Mouse (Mus musculus) midbrain, embryonic 12.5 days (tissue): ENCODE results near the gene Gm5460. TPM values are rescaled to one million over a fixed set of nuclear protein-coding genes. Genes with fewer than 3 reads are reported as not detected.

ENCODE experiments used
- ATAC-seq: fragments of 200-750 bp; cut with Nextera tagmentation; 2 replicates; pipeline ENCODE4 v1.8.0; 2017; ENCODE audit warnings: low read depth, moderate TSS enrichment, moderate library complexity; ENCODE audit not compliant: low FRiP score
- H3K27ac ChIP-seq: fragments of 300-500 bp; sonication (generic); replicated peaks from 2 replicates; pipeline ENCODE4 v1.5.1; 2016; ENCODE audit warnings: mild to moderate bottlenecking
- H3K27me3 ChIP-seq: fragments of 300-500 bp; sonication (generic); 2 replicates; pipeline ENCODE4 v1.6.1; 2016; ENCODE audit warnings: mild to moderate bottlenecking
- H3K36me3 ChIP-seq: fragments of 300-500 bp; sonication (generic); 2 replicates; pipeline ENCODE4 v1.6.1; 2016
- H3K4me1 ChIP-seq: fragments of 300-500 bp; sonication (generic); 2 replicates; pipeline ENCODE4 v1.6.1; 2016
- H3K4me2 ChIP-seq: fragments of 300-500 bp; sonication (generic); replicated peaks from 2 replicates; pipeline ENCODE4 v1.6.1; 2016; ENCODE audit warnings: mild to moderate bottlenecking, moderate library complexity
- H3K4me3 ChIP-seq: fragments of 300-500 bp; sonication (generic); 2 replicates; pipeline ENCODE4 v1.5.1; 2016; ENCODE audit warnings: mild to moderate bottlenecking
- H3K9ac ChIP-seq: fragments of 300-500 bp; sonication (generic); replicated peaks from 2 replicates; pipeline ENCODE4 v1.6.1; 2016; ENCODE audit warnings: mild to moderate bottlenecking, moderate library complexity
- H3K9me3 ChIP-seq: fragments of 300-500 bp; sonication (generic); 2 replicates; pipeline ENCODE4 v1.6.1; 2016; ENCODE audit warnings: mild to moderate bottlenecking
- WGBS: fragments of 180-500 bp; shearing (Covaris S2); methylation state at CpG from one replicate; pipeline ENCODE4 v1.1.7; 2016; 5-methylcytosine and 5-hydroxymethylcytosine counted together
- polyA plus RNA-seq: library from polyadenylated mRNA; unstranded; fragments of >200 nt; fragmentation: Nextera tagmentation; extraction: Ambion mirVana; gene quantifications from 2 replicates; pipeline ENCODE4 v1.2.1, GENCODE M21; 2016

Gene Gm5460
- polyA plus RNA-seq, 1 experiment from 2014 or later: not detected

- Histone ChIP-seq H3K4me2 (no peak overlapping the region), H3K4me1 (no peaks in the 10 kb centered on the region), H3K9ac (no peak overlapping the region), H3K27ac (no peak overlapping the region), H3K36me3 (no peaks in the 10 kb centered on the region), H3K4me3 (no peak overlapping the region), H3K27me3 (no peaks in the 10 kb centered on the region; the same call in 1 of the 2 replicates), H3K9me3 (no peaks in the 10 kb centered on the region)
- ATAC-seq: no peak
- 68% methylated on average over 4 of the region's 4 CpGs for WGBS
Observed at GRCm38 (mm10) chr14:34078293-34078692, 61.7 kb downstream of the Gm5460 start.

GRCm38 (mm10) chr14:34080321-34080997 is 63.9 kb downstream of the Gm5460 start:
- Histone ChIP-seq H3K27me3 (no peaks in the 10 kb centered on the region; the same call in 1 of the 2 replicates), H3K36me3 (no peaks in the 10 kb centered on the region), H3K9me3 (no peaks in the 10 kb centered on the region), H3K4me3 (no peak overlapping the region), H3K27ac (no peak overlapping the region), H3K4me1 (no peaks in the 10 kb centered on the region), H3K9ac (no peak overlapping the region), H3K4me2 (peak overlapping the region; percentile 23; the same call in 1 of the 2 replicates)
- 8% methylated on average over 11 of the region's 11 CpGs for WGBS
- peak; percentile 79 for ATAC-seq

GRCm38 (mm10) chr14:34085731-34086130 is 69.2 kb downstream of the Gm5460 start, which contains the start of gene Anxa8:
Anxa8 (plus strand) TSS chr14:34085981.
- 70% methylated on average over 4 of the region's 4 CpGs for WGBS
- no peak within 1 kb of the TSS for H3K27ac ChIP-seq
- H3K9ac ChIP-seq: no peak within 1 kb of the TSS
- no peak within 1 kb of the TSS for H3K4me3 ChIP-seq
- no peaks in the 10 kb centered on the region for H3K4me1 ChIP-seq
- no peaks in the 10 kb centered on the region; the same call in 1 of the 2 replicates for H3K27me3 ChIP-seq
- H3K9me3 ChIP-seq: no peaks in the 10 kb centered on the region
- no peak within 1 kb of the TSS for H3K4me2 ChIP-seq
- no peak for ATAC-seq
- no peaks in the 10 kb centered on the region for H3K36me3 ChIP-seq

- H3K36me3 ChIP-seq: no peaks in the 10 kb centered on the region
- no peaks in the 10 kb centered on the region for H3K4me1 ChIP-seq
- H3K9me3 ChIP-seq: no peaks in the 10 kb centered on the region
- WGBS: 77% methylated on average over 4 of the region's 4 CpGs
- no peak overlapping the region for H3K27ac ChIP-seq
- no peak overlapping the region for H3K4me2 ChIP-seq
- no peak overlapping the region for H3K4me3 ChIP-seq
- H3K9ac ChIP-seq: no peak overlapping the region
- no peak for ATAC-seq
- no peaks in the 10 kb centered on the region for H3K27me3 ChIP-seq
Observed at GRCm38 (mm10) chr14:34086806-34087205, 70.2 kb downstream of the Gm5460 start.

- Histone ChIP-seq H3K4me2 (no peak overlapping the region), H3K27ac (no peak overlapping the region), H3K4me3 (no peak overlapping the region), H3K4me1 (no peaks in the 10 kb centered on the region), H3K27me3 (no peaks in the 10 kb centered on the region), H3K9me3 (no peaks in the 10 kb centered on the region), H3K9ac (no peak overlapping the region), H3K36me3 (no peaks in the 10 kb centered on the region)
- WGBS: 89% methylated on average over 2 of the region's 2 CpGs
- ATAC-seq: no peak
Observed at GRCm38 (mm10) chr14:34087856-34088398, 71.4 kb downstream of the Gm5460 start.

GRCm38 (mm10) chr14:34089796-34090195 is 73.2 kb downstream of the Gm5460 start:
- WGBS: 85% methylated on average over 8 of the region's 8 CpGs
- H3K9ac ChIP-seq: no peak overlapping the region
- H3K36me3 ChIP-seq: no peaks in the 10 kb centered on the region
- no peak overlapping the region for H3K4me2 ChIP-seq
- no peak for ATAC-seq
- no peaks in the 10 kb centered on the region for H3K27me3 ChIP-seq
- H3K4me1 ChIP-seq: no peaks in the 10 kb centered on the region
- no peak overlapping the region for H3K27ac ChIP-seq
- no peaks in the 10 kb centered on the region for H3K9me3 ChIP-seq
- H3K4me3 ChIP-seq: no peak overlapping the region

- H3K4me1 ChIP-seq: no peaks in the 10 kb centered on the region
- WGBS: 90% methylated on average over 5 of the region's 5 CpGs
- H3K9ac ChIP-seq: no peak overlapping the region
- H3K36me3 ChIP-seq: no peaks in the 10 kb centered on the region
- no peak overlapping the region for H3K27ac ChIP-seq
- no peak overlapping the region for H3K4me2 ChIP-seq
- no peaks in the 10 kb centered on the region for H3K27me3 ChIP-seq
- no peak overlapping the region for H3K4me3 ChIP-seq
- no peak for ATAC-seq
- H3K9me3 ChIP-seq: no peaks in the 10 kb centered on the region
Observed at GRCm38 (mm10) chr14:34091475-34091874, 74.9 kb downstream of the Gm5460 start.

GRCm38 (mm10) chr14:34092856-34093255 is 76.3 kb downstream of the Gm5460 start:
- WGBS: 83% methylated on average over 1 of the region's 1 CpGs
- Histone ChIP-seq H3K4me2 (no peak overlapping the region), H3K27ac (no peak overlapping the region), H3K36me3 (no peaks in the 10 kb centered on the region), H3K4me1 (no peaks in the 10 kb centered on the region), H3K4me3 (no peak overlapping the region), H3K27me3 (no peaks in the 10 kb centered on the region), H3K9ac (no peak overlapping the region), H3K9me3 (no peaks in the 10 kb centered on the region)
- ATAC-seq: no peak

GRCm38 (mm10) chr14:34096161-34096560 is 79.6 kb downstream of the Gm5460 start:
- Histone ChIP-seq H3K27me3 (no peaks in the 10 kb centered on the region), H3K4me3 (no peak overlapping the region), H3K9ac (no peak overlapping the region), H3K4me1 (no peaks in the 10 kb centered on the region), H3K36me3 (no peaks in the 10 kb centered on the region), H3K4me2 (no peak overlapping the region), H3K27ac (no peak overlapping the region), H3K9me3 (no peaks in the 10 kb centered on the region)
- ATAC-seq: no peak
- 81% methylated on average over 5 of the region's 5 CpGs for WGBS

Other genes starting within 250 kb of the Gm5460 start
- gene Gdf10, start 93.2 kb upstream of the Gm5460 start, polyA plus RNA-seq: 2.0 and 4.4 TPM in 2 replicates
- not detected in 2 replicates for gene Gdf2, start 75.7 kb upstream of the Gm5460 start, polyA plus RNA-seq
- 0.07 and 0.09 TPM in 2 replicates for gene Rbp3, start 62.8 kb upstream of the Gm5460 start, polyA plus RNA-seq
- gene Zfp488, start 38.0 kb upstream of the Gm5460 start, polyA plus RNA-seq: 0.15 and 0.20 TPM in 2 replicates
- gene Gm30083, start 1.6 kb upstream of the Gm5460 start, polyA plus RNA-seq: not detected in 2 replicates
- not detected in 2 replicates for gene Antxrl, start 35.9 kb downstream of the Gm5460 start, polyA plus RNA-seq
- gene Anxa8, start 69.2 kb downstream of the Gm5460 start, polyA plus RNA-seq: 0.43 and 0.84 TPM in 2 replicates
- gene A630023A22Rik, start 86.0 kb downstream of the Gm5460 start, polyA plus RNA-seq: not detected in 2 replicates
- not detected in 2 replicates for gene Npy4r, start 135.7 kb downstream of the Gm5460 start, polyA plus RNA-seq
- 3.1 and 3.5 TPM in 2 replicates for gene Gprin2, start 184.9 kb downstream of the Gm5460 start, polyA plus RNA-seq
- gene Syt15, start 202.8 kb downstream of the Gm5460 start, polyA plus RNA-seq: 0.46 and 0.52 TPM in 2 replicates